Mouse (Mus musculus): ENCODE results near the gene Cdkal1. TPM values are rescaled to one million over a fixed set of nuclear protein-coding genes. Genes with fewer than 3 reads are reported as not detected.

Gene Cdkal1
- total and polyA plus RNA-seq, 3 experiments: 3.9 to 30.3 (median 29.9) TPM

- H3K4me3 ChIP-seq: no peak overlapping the region
- H3K36me3 ChIP-seq (ENCODE audit: control insufficient read depth, insufficient read depth, low read length): peaks cover 5% of the 10 kb centered on the region; the same call in 1 of the 2 replicates
- no peak for DNase-seq
- peaks cover 3% of the 10 kb centered on the region for H3K4me1 ChIP-seq (ENCODE audit: control insufficient read depth, insufficient read depth, low read length)
- 78% methylated on average over 4 of the region's 4 CpGs for WGBS
- no peak overlapping the region for H3K9ac ChIP-seq (ENCODE audit: low read depth, low read length)
- H3K79me2 ChIP-seq (replicated peaks; ENCODE audit: control insufficient read depth, insufficient read depth, low read length): 0 out of 2 replicates have a peak, but pooled peaks cover 2% of the 10 kb centered on the region
- no peaks in the 10 kb centered on the region for H3K27me3 ChIP-seq (ENCODE audit: control insufficient read depth, insufficient read depth, low read length)
- intact Hi-C loops (cut with DNase I): no loop called here
- no peak for TF ChIP-seq POLR2A (IDR thresholded peaks at IDR 0.05; ENCODE audit: insufficient read depth, low read depth, low read length)
- TF ChIP-seq EP300 (IDR thresholded peaks at IDR 0.05; ENCODE audit: insufficient read depth, low read depth, low read length): no peak
- TF ChIP-seq CTCF (IDR thresholded peaks at IDR 0.05): no peak
- no peak overlapping the region for H3K27ac ChIP-seq
These were observed 138.9 kb downstream of the Cdkal1 start for GRCm38 (mm10) chr13:29716550-29716949.

GRCm38 (mm10) chr13:29715241-29715841 is 140.1 kb downstream of the Cdkal1 start:
- Histone ChIP-seq H3K79me2 (replicated peaks; ENCODE audit: control insufficient read depth, insufficient read depth, low read length) (0 out of 2 replicates have a peak, but pooled peaks cover 2% of the 10 kb centered on the region), H3K27me3 (ENCODE audit: control insufficient read depth, insufficient read depth, low read length) (no peaks in the 10 kb centered on the region), H3K9ac (ENCODE audit: low read depth, low read length) (no peak overlapping the region), H3K27ac (no peak overlapping the region), H3K4me1 (ENCODE audit: control insufficient read depth, insufficient read depth, low read length) (peaks cover 3% of the 10 kb centered on the region), H3K36me3 (ENCODE audit: control insufficient read depth, insufficient read depth, low read length) (peaks cover 5% of the 10 kb centered on the region; the same call in 1 of the 2 replicates), H3K4me3 (no peak overlapping the region)
- intact Hi-C loops (cut with DNase I): no loop called here
- WGBS: 64% methylated on average over 3 of the region's 3 CpGs
- TF ChIP-seq POLR2A (IDR thresholded peaks at IDR 0.05; ENCODE audit: insufficient read depth, low read depth, low read length): no peak
- no peak for TF ChIP-seq CTCF (IDR thresholded peaks at IDR 0.05)
- TF ChIP-seq EP300 (IDR thresholded peaks at IDR 0.05; ENCODE audit: insufficient read depth, low read depth, low read length): no peak
- DNase-seq: no peak

GRCm38 (mm10) chr13:29707620-29708019 is 147.9 kb downstream of the Cdkal1 start:
- intact Hi-C loops (cut with DNase I): no loop called here
- no peak overlapping the region for H3K9ac ChIP-seq (ENCODE audit: low read depth, low read length)
- WGBS: 64% methylated on average over 3 of the region's 3 CpGs
- no peaks in the 10 kb centered on the region for H3K27me3 ChIP-seq (ENCODE audit: control insufficient read depth, insufficient read depth, low read length)
- no peak overlapping the region for H3K27ac ChIP-seq
- DNase-seq: no peak
- no peaks in the 10 kb centered on the region; the same call in none of the 2 replicates for H3K4me1 ChIP-seq (ENCODE audit: control insufficient read depth, insufficient read depth, low read length)
- no peaks in the 10 kb centered on the region for H3K36me3 ChIP-seq (ENCODE audit: control insufficient read depth, insufficient read depth, low read length)
- TF ChIP-seq POLR2A (IDR thresholded peaks at IDR 0.05; ENCODE audit: insufficient read depth, low read depth, low read length): no peak
- TF ChIP-seq CTCF (IDR thresholded peaks at IDR 0.05): no peak
- no peak for TF ChIP-seq EP300 (IDR thresholded peaks at IDR 0.05; ENCODE audit: insufficient read depth, low read depth, low read length)
- no peaks in the 10 kb centered on the region for H3K79me2 ChIP-seq (replicated peaks; ENCODE audit: control insufficient read depth, insufficient read depth, low read length)
- no peak overlapping the region for H3K4me3 ChIP-seq

- TF ChIP-seq EP300 (IDR thresholded peaks at IDR 0.05; ENCODE audit: insufficient read depth, low read depth, low read length) (no peak), POLR2A (IDR thresholded peaks at IDR 0.05; ENCODE audit: insufficient read depth, low read depth, low read length) (no peak), CTCF (IDR thresholded peaks at IDR 0.05) (no peak)
- Histone ChIP-seq H3K4me3 (no peak overlapping the region), H3K27me3 (ENCODE audit: control insufficient read depth, insufficient read depth, low read length) (no peaks in the 10 kb centered on the region), H3K36me3 (ENCODE audit: control insufficient read depth, insufficient read depth, low read length) (peaks cover 14% of the 10 kb centered on the region), H3K9ac (ENCODE audit: low read depth, low read length) (no peak overlapping the region), H3K27ac (no peak overlapping the region), H3K4me1 (ENCODE audit: control insufficient read depth, insufficient read depth, low read length) (peaks cover 10% of the 10 kb centered on the region), H3K79me2 (replicated peaks; ENCODE audit: control insufficient read depth, insufficient read depth, low read length) (no peaks in the 10 kb centered on the region)
- intact Hi-C loops (cut with DNase I): no loop called here
- no peak for DNase-seq
- 21% methylated on average over 1 of the region's 1 CpGs for WGBS
These were observed 154.1 kb downstream of the Cdkal1 start for GRCm38 (mm10) chr13:29701400-29701799.

GRCm38 (mm10) chr13:29699896-29700295 is 155.6 kb downstream of the Cdkal1 start:
- Histone ChIP-seq H3K27me3 (ENCODE audit: control insufficient read depth, insufficient read depth, low read length) (no peaks in the 10 kb centered on the region), H3K4me1 (ENCODE audit: control insufficient read depth, insufficient read depth, low read length) (peaks cover 10% of the 10 kb centered on the region), H3K9ac (ENCODE audit: low read depth, low read length) (no peak overlapping the region), H3K27ac (no peak overlapping the region), H3K4me3 (no peak overlapping the region), H3K36me3 (ENCODE audit: control insufficient read depth, insufficient read depth, low read length) (peaks cover 17% of the 10 kb centered on the region), H3K79me2 (replicated peaks; ENCODE audit: control insufficient read depth, insufficient read depth, low read length) (no peaks in the 10 kb centered on the region)
- WGBS: 93% methylated on average over 5 of the region's 5 CpGs
- no peak for TF ChIP-seq POLR2A (IDR thresholded peaks at IDR 0.05; ENCODE audit: insufficient read depth, low read depth, low read length)
- no peak for TF ChIP-seq CTCF (IDR thresholded peaks at IDR 0.05)
- no peak for TF ChIP-seq EP300 (IDR thresholded peaks at IDR 0.05; ENCODE audit: insufficient read depth, low read depth, low read length)
- DNase-seq: no peak
- intact Hi-C loops (cut with DNase I): no loop called here

GRCm38 (mm10) chr13:29698307-29698985 is 157.0 kb downstream of the Cdkal1 start:
- Histone ChIP-seq H3K4me3 (no peak overlapping the region), H3K9ac (ENCODE audit: low read depth, low read length) (no peak overlapping the region), H3K27ac (no peak overlapping the region), H3K79me2 (replicated peaks; ENCODE audit: control insufficient read depth, insufficient read depth, low read length) (no peaks in the 10 kb centered on the region), H3K36me3 (ENCODE audit: control insufficient read depth, insufficient read depth, low read length) (peaks cover 17% of the 10 kb centered on the region), H3K27me3 (ENCODE audit: control insufficient read depth, insufficient read depth, low read length) (no peaks in the 10 kb centered on the region), H3K4me1 (ENCODE audit: control insufficient read depth, insufficient read depth, low read length) (peaks cover 10% of the 10 kb centered on the region)
- intact Hi-C loops (cut with DNase I): no loop called here
- 35% methylated on average over 5 of the region's 5 CpGs for WGBS
- no peak for TF ChIP-seq EP300 (IDR thresholded peaks at IDR 0.05; ENCODE audit: insufficient read depth, low read depth, low read length)
- TF ChIP-seq CTCF (IDR thresholded peaks at IDR 0.05): no peak
- TF ChIP-seq POLR2A (IDR thresholded peaks at IDR 0.05; ENCODE audit: insufficient read depth, low read depth, low read length): no peak
- no peak for DNase-seq
